Mouse (Mus musculus) embryonic facial prominence, embryonic 12.5 days (tissue): ENCODE results near the gene Erg. TPM values are rescaled to one million over a fixed set of nuclear protein-coding genes. Genes with fewer than 3 reads are reported as not detected.

ENCODE experiments used
- ATAC-seq: fragments of 200-750 bp; cut with Nextera tagmentation; 2 replicates; pipeline ENCODE4 v1.8.0; 2017; ENCODE audit not compliant: insufficient number of reproducible peaks, insufficient read depth, low FRiP score, low TSS enrichment
- H3K27ac ChIP-seq: fragments of 300-500 bp; sonication (generic); 2 replicates; pipeline ENCODE4 v1.5.1; 2016; ENCODE audit warnings: mild to moderate bottlenecking
- H3K27me3 ChIP-seq: fragments of 300-500 bp; sonication (generic); 2 replicates; pipeline ENCODE4 v1.6.1; 2016; ENCODE audit warnings: mild to moderate bottlenecking, moderate library complexity
- H3K36me3 ChIP-seq: fragments of 300-500 bp; sonication (generic); 2 replicates; pipeline ENCODE4 v1.6.1; 2016; ENCODE audit warnings: mild to moderate bottlenecking
- H3K4me1 ChIP-seq: fragments of 300-500 bp; sonication (generic); 2 replicates; pipeline ENCODE4 v1.6.1; 2016
- H3K4me2 ChIP-seq: fragments of 300-500 bp; sonication (generic); replicated peaks from 2 replicates; pipeline ENCODE4 v1.6.1; 2016; ENCODE audit warnings: mild to moderate bottlenecking, moderate library complexity
- H3K4me3 ChIP-seq: fragments of 300-500 bp; sonication (generic); 2 replicates; pipeline ENCODE4 v1.5.1; 2016; ENCODE audit warnings: mild to moderate bottlenecking
- H3K9ac ChIP-seq: fragments of 300-500 bp; sonication (generic); 2 replicates; pipeline ENCODE4 v1.6.1; 2016; ENCODE audit warnings: mild to moderate bottlenecking, moderate library complexity
- H3K9me3 ChIP-seq: fragments of 300-500 bp; sonication (generic); 2 replicates; pipeline ENCODE4 v1.6.1; 2016; ENCODE audit warnings: mild to moderate bottlenecking, moderate library complexity
- WGBS: fragments of 180-500 bp; shearing (Covaris S2); methylation state at CpG from one replicate; pipeline ENCODE4 v1.1.7; 2016; 5-methylcytosine and 5-hydroxymethylcytosine counted together
- polyA plus RNA-seq: library from polyadenylated mRNA; unstranded; fragments of >200 nt; fragmentation: Nextera tagmentation; extraction: Ambion mirVana; gene quantifications from 2 replicates; pipeline ENCODE4 v1.2.1, GENCODE M21; 2016

Gene Erg
- polyA plus RNA-seq, 1 experiment from 2014 or later, result 14.0 TPM

GRCm38 (mm10) chr16:95382251-95382650 lies 204.1 kb downstream of the Erg start:
- Histone ChIP-seq H3K27ac (no peak overlapping the region), H3K36me3 (no peaks in the 10 kb centered on the region), H3K9ac (no peak overlapping the region), H3K4me1 (no peaks in the 10 kb centered on the region), H3K9me3 (no peaks in the 10 kb centered on the region), H3K4me3 (no peak overlapping the region), H3K27me3 (no peaks in the 10 kb centered on the region), H3K4me2 (no peak overlapping the region)
- ATAC-seq, result no peak
- 83% methylated on average over 5 of the region's 5 CpGs for WGBS

DNA sequence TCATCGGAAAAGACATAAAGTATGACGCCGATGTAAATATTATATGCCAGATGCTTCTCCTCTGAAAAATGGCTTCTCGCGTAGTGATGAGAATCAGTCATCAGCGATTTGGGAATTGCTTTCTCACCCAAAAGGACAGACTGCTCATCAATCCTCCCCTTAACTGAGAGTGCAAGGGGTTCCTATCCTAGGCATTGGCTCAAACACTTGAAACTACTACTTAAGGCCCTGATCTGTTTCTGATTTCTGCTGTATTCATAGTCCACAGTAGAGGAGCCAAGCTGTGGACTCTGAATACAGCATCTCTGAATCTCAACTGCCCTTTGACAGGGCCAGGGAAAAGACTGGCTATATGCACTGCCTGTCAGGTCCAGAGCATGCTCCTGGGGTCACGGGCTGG lies 209.6 kb downstream of the Erg start:
- no peak overlapping the region for H3K9ac ChIP-seq
- no peak overlapping the region for H3K4me3 ChIP-seq
- peaks cover 16% of the 10 kb centered on the region; the same call in 1 of the 2 replicates for H3K4me1 ChIP-seq
- H3K27ac ChIP-seq, result no peak overlapping the region
- WGBS, result 84% methylated on average over 7 of the region's 7 CpGs
- no peak for ATAC-seq
- H3K27me3 ChIP-seq, result no peaks in the 10 kb centered on the region
- H3K4me2 ChIP-seq, result no peak overlapping the region
- H3K9me3 ChIP-seq, result no peaks in the 10 kb centered on the region
- no peaks in the 10 kb centered on the region for H3K36me3 ChIP-seq

DNA sequence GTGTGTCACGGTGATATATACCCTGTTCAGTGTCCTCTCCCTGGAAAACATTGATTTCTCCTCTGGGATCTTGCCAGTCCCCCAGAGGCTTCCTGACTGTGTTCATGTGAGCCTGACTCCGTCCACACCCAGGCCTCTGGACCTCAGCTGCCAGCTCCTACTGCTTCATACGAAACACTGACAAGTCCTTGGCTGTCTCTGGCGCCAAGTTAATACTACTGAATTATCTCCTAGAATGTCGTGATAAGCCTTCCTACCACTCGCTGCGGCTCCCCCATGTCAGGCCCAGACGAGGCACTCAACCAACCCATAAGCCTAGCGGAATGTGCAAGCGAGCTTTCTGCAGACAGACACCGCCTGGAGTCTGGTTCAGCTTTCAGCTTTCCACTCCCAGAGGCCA lies 210.0 kb downstream of the Erg start:
- Histone ChIP-seq H3K4me3 (no peak overlapping the region), H3K27ac (0 out of 2 replicates have a peak overlapping the region, but pooled peaks have one; percentile 0), H3K4me1 (peaks cover 19% of the 10 kb centered on the region; the same call in 1 of the 2 replicates), H3K27me3 (no peaks in the 10 kb centered on the region), H3K9me3 (no peaks in the 10 kb centered on the region), H3K36me3 (no peaks in the 10 kb centered on the region), H3K9ac (no peak overlapping the region), H3K4me2 (no peak overlapping the region)
- ATAC-seq, result no peak
- WGBS, result 59% methylated on average over 11 of the region's 11 CpGs

DNA sequence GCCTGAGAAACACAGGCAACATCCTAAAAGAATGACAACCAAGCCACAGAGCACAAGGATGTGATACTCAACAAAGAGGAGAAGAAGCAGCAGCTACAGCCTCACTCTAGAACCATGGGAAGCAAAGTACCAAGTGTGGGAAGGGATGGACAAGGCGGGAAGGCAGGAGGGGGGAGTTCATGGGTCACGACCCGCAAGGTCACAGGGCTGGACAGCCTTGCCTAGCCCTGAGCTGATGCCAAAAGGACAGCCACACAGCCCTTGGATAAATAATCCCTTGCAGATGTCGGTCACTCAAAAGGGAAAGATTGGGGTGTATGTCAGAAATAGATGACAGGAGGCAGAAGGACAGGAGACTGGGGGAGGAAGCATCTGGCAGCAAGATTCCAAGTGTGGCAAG lies 211.7 kb downstream of the Erg start:
- H3K9ac ChIP-seq, result no peak overlapping the region
- no peak for ATAC-seq
- H3K4me3 ChIP-seq, result no peak overlapping the region
- no peak overlapping the region for H3K27ac ChIP-seq
- 38% methylated on average over 4 of the region's 4 CpGs for WGBS
- H3K27me3 ChIP-seq, result no peaks in the 10 kb centered on the region
- H3K4me1 ChIP-seq, result peaks cover 19% of the 10 kb centered on the region; the same call in 1 of the 2 replicates
- H3K4me2 ChIP-seq, result no peak overlapping the region
- no peaks in the 10 kb centered on the region for H3K9me3 ChIP-seq
- no peaks in the 10 kb centered on the region for H3K36me3 ChIP-seq

DNA sequence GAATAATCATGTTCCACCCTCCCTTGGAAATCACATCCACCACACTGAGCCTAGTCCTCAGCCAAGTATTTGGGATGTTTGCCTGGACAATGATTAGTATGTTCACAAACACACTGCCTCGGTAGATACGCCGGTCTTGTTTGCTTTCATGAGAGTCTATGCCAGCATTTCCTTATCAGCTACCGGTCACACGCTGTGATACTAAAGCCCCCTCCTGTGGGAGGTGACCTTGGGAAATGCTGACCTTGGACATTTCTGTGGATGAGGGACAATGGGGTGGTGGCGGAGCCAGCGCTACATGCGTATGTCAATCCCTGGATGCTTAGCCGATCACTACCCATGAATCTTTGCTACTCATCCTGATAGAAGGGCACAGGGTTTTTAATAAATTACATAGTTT lies 213.4 kb downstream of the Erg start:
- Histone ChIP-seq H3K4me2 (no peak overlapping the region), H3K4me1 (peaks cover 24% of the 10 kb centered on the region), H3K27ac (no peak overlapping the region; the same call in 1 of the 2 replicates), H3K4me3 (no peak overlapping the region), H3K9me3 (no peaks in the 10 kb centered on the region), H3K9ac (no peak overlapping the region), H3K36me3 (no peaks in the 10 kb centered on the region), H3K27me3 (no peaks in the 10 kb centered on the region)
- 92% methylated on average over 9 of the region's 9 CpGs for WGBS
- no peak for ATAC-seq

GRCm38 (mm10) chr16:95371713-95372112 lies 214.7 kb downstream of the Erg start:
- Histone ChIP-seq H3K9ac (no peak overlapping the region), H3K9me3 (no peaks in the 10 kb centered on the region), H3K4me2 (no peak overlapping the region), H3K27me3 (no peaks in the 10 kb centered on the region), H3K27ac (peak overlapping the region; percentile 73), H3K4me3 (no peak overlapping the region), H3K36me3 (no peaks in the 10 kb centered on the region), H3K4me1 (peaks cover 37% of the 10 kb centered on the region)
- ATAC-seq, result 0 out of 2 replicates have a peak, but pooled peaks have one; percentile 29
- 12% methylated on average over 4 of the region's 4 CpGs for WGBS

GRCm38 (mm10) chr16:95366989-95367765 lies 219.2 kb downstream of the Erg start:
- WGBS, result 56% methylated on average over 19 of the region's 19 CpGs
- no peak overlapping the region for H3K4me3 ChIP-seq
- no peaks in the 10 kb centered on the region for H3K36me3 ChIP-seq
- H3K4me1 ChIP-seq, result peaks cover 34% of the 10 kb centered on the region
- H3K27me3 ChIP-seq, result no peaks in the 10 kb centered on the region
- H3K4me2 ChIP-seq, result no peak overlapping the region
- no peak for ATAC-seq
- no peak overlapping the region for H3K9ac ChIP-seq
- H3K9me3 ChIP-seq, result no peaks in the 10 kb centered on the region
- H3K27ac ChIP-seq, result peak overlapping the region; percentile 48

DNA sequence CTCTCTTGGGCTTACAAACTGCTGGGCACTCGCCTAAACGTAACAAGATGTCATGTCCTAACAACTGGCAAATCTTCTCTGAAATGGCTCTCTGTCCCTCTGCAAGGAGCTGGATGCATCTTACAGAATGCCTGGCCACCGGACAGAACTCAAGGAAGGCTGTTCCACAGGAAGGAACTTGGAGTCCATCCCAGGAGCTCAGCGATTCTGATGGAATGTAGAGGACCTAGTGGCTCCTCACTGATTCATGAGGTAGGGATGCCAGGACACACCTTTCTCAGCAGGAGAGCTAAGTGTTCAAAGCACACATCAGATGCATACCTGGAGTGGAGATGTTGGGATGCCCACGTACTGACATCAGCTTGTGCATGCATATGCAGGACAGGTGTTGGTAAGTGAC lies 221.2 kb downstream of the Erg start:
- WGBS, result 83% methylated on average over 5 of the region's 5 CpGs
- Histone ChIP-seq H3K4me3 (no peak overlapping the region), H3K27ac (no peak overlapping the region), H3K9me3 (no peaks in the 10 kb centered on the region), H3K4me1 (peaks cover 28% of the 10 kb centered on the region), H3K27me3 (no peaks in the 10 kb centered on the region), H3K4me2 (no peak overlapping the region), H3K9ac (no peak overlapping the region), H3K36me3 (no peaks in the 10 kb centered on the region)
- no peak for ATAC-seq

- H3K4me1 ChIP-seq, result peaks cover 26% of the 10 kb centered on the region
- no peaks in the 10 kb centered on the region for H3K27me3 ChIP-seq
- H3K36me3 ChIP-seq, result no peaks in the 10 kb centered on the region
- no peak overlapping the region for H3K27ac ChIP-seq
- no peak overlapping the region for H3K4me3 ChIP-seq
- no peak overlapping the region for H3K4me2 ChIP-seq
- whole genome bisulfite sequencing, result 74% methylated on average over 17 of the region's 18 CpGs
- no peaks in the 10 kb centered on the region for H3K9me3 ChIP-seq
- no peak overlapping the region for H3K9ac ChIP-seq
- ATAC-seq, result no peak
Measured at GRCm38 (mm10) chr16:95363632-95364465, 222.5 kb downstream of the Erg start.

DNA sequence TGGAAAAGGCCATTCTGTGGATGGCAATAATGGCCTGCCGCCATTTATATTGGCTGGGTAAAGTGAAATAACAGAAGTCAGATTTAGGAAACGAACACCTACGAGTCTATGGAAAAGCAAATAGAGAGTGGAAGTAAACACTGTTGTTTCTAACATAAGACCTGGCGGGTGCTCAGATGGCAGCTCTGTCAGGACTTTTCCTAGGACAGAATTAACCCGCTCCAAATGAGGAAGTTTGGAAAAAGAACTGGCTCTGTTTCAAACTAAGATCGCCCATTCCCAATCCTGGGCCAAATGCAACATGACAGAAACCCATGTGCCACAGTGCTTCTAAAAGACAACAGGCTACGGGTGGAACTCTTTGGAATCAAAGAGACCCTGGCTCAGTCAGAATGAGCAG lies 224.4 kb downstream of the Erg start:
- H3K36me3 ChIP-seq, result no peaks in the 10 kb centered on the region
- ATAC-seq, result no peak
- H3K4me2 ChIP-seq, result no peak overlapping the region
- 87% methylated on average over 7 of the region's 7 CpGs for WGBS
- H3K27me3 ChIP-seq, result no peaks in the 10 kb centered on the region
- H3K9ac ChIP-seq, result no peak overlapping the region
- no peaks in the 10 kb centered on the region for H3K9me3 ChIP-seq
- H3K27ac ChIP-seq, result no peak overlapping the region
- peaks cover 21% of the 10 kb centered on the region for H3K4me1 ChIP-seq
- no peak overlapping the region for H3K4me3 ChIP-seq

GRCm38 (mm10) chr16:95360940-95361489 lies 225.4 kb downstream of the Erg start:
- Histone ChIP-seq H3K27ac (no peak overlapping the region), H3K36me3 (no peaks in the 10 kb centered on the region), H3K27me3 (no peaks in the 10 kb centered on the region), H3K9ac (no peak overlapping the region), H3K9me3 (no peaks in the 10 kb centered on the region), H3K4me1 (peaks cover 18% of the 10 kb centered on the region), H3K4me3 (no peak overlapping the region), H3K4me2 (no peak overlapping the region)
- WGBS, result 94% methylated on average over 18 of the region's 18 CpGs
- ATAC-seq, result no peak
